Mouse (Mus musculus) ES-Bruce4 (cell line): Measurements from ENCODE around the gene Astn2. TPM values are rescaled to one million over a fixed set of nuclear protein-coding genes. Genes with fewer than 3 reads are reported as not detected.

ENCODE experiments used
- H3K27ac ChIP-seq: 2 replicates; pipeline ENCODE4 v1.5.1; 2012; ENCODE audit warnings: low read length, inconsistent platforms; ENCODE audit not compliant: insufficient read depth
- H3K27me3 ChIP-seq: 2 replicates; pipeline ENCODE4 v1.6.1; 2012; ENCODE audit warnings: mild to moderate bottlenecking, low read length, inconsistent platforms; ENCODE audit not compliant: control insufficient read depth, poor library complexity, insufficient read depth, severe bottlenecking
- H3K36me3 ChIP-seq: 2 replicates; pipeline ENCODE4 v1.6.1; 2012; ENCODE audit warnings: inconsistent platforms, mild to moderate bottlenecking, low read length, moderate library complexity; ENCODE audit not compliant: control insufficient read depth, poor library complexity, insufficient read depth, severe bottlenecking
- H3K4me1 ChIP-seq: one replicate; pipeline ENCODE4 v1.8.1; 2011; ENCODE audit warnings: low read length; ENCODE audit not compliant: control insufficient read depth, insufficient read depth
- H3K4me3 ChIP-seq: 2 replicates; pipeline ENCODE4 v1.5.1; 2011; ENCODE audit warnings: low read depth, mild to moderate bottlenecking, low read length
- H3K9ac ChIP-seq: 2 replicates; pipeline ENCODE4 v1.6.1; 2012; ENCODE audit warnings: low read depth, mild to moderate bottlenecking, inconsistent platforms; ENCODE audit not compliant: poor library complexity, severe bottlenecking
- H3K9me3 ChIP-seq: replicated peaks from 2 replicates; pipeline ENCODE4 v1.6.1; 2012; ENCODE audit warnings: mild to moderate bottlenecking, low read length, inconsistent platforms; ENCODE audit not compliant: control insufficient read depth, poor library complexity, insufficient read depth, severe bottlenecking
- CTCF ChIP-seq: IDR thresholded peaks from one replicate; pipeline ENCODE4 v1.8.1; 2011; ENCODE audit warnings: low read depth, low read length
- EP300 ChIP-seq: IDR thresholded peaks from 2 replicates; pipeline ENCODE4 v1.6.1; 2011; ENCODE audit warnings: low read depth, low read length; ENCODE audit not compliant: insufficient read depth
- POLR2A ChIP-seq: IDR thresholded peaks from one replicate; pipeline ENCODE4 v1.8.1; 2011; ENCODE audit warnings: low read length; ENCODE audit not compliant: insufficient read depth
- polyA plus RNA-seq: library from polyadenylated mRNA; stranded (reverse); fragments of >200 nt; gene quantifications from 2 replicates; pipeline ENCODE4 v1.2.4, GENCODE M21; 2011; ENCODE audit warnings: low read depth; ENCODE audit not compliant: missing spikeins, insufficient read depth, insufficient read length

The Astn2 gene
- polyA plus RNA-seq, 1 experiment, result not detected

DNA sequence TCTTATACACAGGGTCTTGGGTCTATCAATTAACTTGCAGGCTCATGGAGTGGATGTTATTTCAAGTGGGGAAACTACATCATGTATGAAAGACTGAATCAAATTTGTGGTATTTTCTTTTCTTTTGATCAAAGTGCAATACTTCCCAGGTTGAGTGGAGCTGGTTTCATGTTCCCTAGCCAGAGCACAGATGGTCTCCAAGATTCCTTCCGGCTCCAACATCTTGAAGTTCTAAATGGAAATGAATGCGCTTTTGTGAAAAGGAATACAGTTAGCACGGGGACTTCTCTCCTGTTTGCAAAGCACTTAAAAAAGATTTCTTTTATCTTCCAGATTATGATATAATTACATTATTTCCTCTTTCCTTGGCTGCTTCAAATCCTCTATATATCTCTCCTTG is 278.2 kb downstream of the Astn2 start:
- H3K36me3 ChIP-seq, result no peaks in the 10 kb centered on the region
- H3K27ac ChIP-seq, result no peak overlapping the region
- TF ChIP-seq EP300, result no peak
- TF ChIP-seq POLR2A, result no peak
- TF ChIP-seq CTCF, result no peak

DNA sequence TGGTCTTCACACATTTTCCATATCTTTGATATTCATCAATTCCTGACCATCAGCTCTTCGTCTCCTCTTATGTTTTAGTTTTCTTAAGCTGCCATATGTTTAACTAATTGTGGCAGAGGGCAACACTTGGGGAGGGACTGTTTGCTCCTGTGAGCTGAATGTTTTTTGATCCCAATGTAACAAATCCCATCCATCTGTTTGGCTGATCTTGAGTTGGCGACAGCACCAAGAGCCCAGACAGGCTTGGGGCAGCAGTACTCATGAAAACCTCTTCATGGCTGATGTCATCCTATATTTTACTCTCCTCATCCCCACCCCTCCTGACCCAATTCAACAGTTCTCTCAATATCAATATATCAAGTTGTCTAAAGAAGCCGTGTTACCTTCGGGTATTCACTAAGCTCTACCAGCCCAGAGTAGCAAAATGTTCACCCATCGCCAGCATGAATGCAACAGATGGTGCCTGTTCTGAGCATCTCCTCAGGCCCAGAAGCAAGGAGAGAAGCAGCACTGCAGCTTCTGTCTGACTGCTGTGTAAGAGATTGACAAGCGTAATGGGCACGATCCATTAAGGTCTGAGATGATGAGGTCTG is 281.5 kb downstream of the Astn2 start:
- TF ChIP-seq POLR2A (no peak), CTCF (no peak), EP300 (no peak)

More for the DNA sequence above, 278.2 kb downstream of the Astn2 start:
- no peaks in the 10 kb centered on the region for H3K9me3 ChIP-seq
- H3K9ac ChIP-seq, result no peak overlapping the region
- no peaks in the 10 kb centered on the region for H3K27me3 ChIP-seq
- no peak overlapping the region for H3K4me3 ChIP-seq
- no peaks in the 10 kb centered on the region for H3K4me1 ChIP-seq

DNA sequence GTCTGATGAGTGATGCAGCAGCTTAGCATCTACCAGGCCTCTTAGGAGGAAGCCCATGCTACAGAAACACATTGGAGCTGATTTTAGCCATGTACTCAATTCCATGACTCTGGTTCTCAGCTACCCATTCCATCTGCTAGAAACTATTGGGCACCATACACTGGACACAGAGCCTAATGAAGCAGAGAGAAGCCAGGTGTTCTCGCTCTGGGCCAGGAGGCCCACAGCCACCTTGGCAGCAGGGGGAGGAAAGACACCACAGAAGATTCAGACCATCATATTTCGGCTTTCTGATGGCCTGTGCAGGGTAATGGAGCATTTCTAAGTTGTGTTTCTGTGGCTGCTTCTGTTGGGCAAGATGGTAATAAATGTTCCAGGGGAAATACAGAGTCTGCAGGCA is 290.2 kb downstream of the Astn2 start:
- H3K9ac ChIP-seq, result no peak overlapping the region
- H3K36me3 ChIP-seq, result no peaks in the 10 kb centered on the region
- TF ChIP-seq POLR2A (no peak), CTCF (no peak), EP300 (no peak)
- no peak overlapping the region for H3K27ac ChIP-seq
- no peaks in the 10 kb centered on the region for H3K27me3 ChIP-seq
- H3K4me1 ChIP-seq, result no peaks in the 10 kb centered on the region
- no peak overlapping the region for H3K4me3 ChIP-seq
- no peaks in the 10 kb centered on the region for H3K9me3 ChIP-seq

More for the DNA sequence above, 281.5 kb downstream of the Astn2 start:
- no peaks in the 10 kb centered on the region for H3K4me1 ChIP-seq
- no peak overlapping the region for H3K4me3 ChIP-seq
- no peak overlapping the region for H3K9ac ChIP-seq
- H3K9me3 ChIP-seq, result no peaks in the 10 kb centered on the region
- no peak overlapping the region for H3K27ac ChIP-seq
- no peaks in the 10 kb centered on the region for H3K36me3 ChIP-seq
- H3K27me3 ChIP-seq, result no peaks in the 10 kb centered on the region

DNA sequence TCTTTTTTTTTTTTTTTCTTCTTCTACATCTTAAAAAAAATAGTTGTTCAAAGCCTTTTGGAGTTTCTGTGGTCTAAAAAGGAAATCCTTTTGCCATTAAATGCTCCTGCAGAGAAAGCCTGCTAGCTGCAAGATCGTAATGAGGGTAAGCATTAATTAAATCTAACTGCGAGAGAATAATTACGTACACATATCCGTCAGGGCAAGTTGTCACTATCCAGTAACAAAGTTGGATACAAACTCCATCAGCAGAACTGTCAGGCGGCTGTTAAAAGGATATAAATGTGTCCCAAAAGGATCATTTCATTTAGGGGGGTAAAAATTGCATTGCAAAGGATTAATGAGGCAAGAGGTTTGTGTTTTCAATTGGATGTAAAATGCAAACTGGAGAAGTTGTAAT is 302.4 kb downstream of the Astn2 start:
- H3K9ac ChIP-seq, result no peak overlapping the region
- no peak for TF ChIP-seq CTCF
- no peak for TF ChIP-seq POLR2A
- no peak for TF ChIP-seq EP300

DNA sequence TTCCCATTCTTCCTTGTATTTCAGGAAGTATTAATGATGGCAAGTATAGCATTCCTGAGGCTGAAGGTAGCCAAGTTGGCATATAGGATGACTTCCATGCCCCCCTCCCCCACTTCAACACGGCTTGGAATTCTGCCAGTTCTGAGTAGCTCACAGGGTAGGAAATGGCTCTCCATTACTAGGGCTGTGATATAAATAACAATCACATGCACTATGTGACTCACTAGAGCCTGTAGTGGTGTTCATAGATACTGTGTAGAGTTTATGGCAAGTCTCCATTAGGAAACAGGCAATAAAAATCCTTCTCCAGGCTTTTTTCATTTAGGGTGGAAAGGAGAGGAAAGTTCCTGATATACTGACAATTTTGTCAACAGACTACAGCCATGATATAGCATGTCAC is 306.8 kb downstream of the Astn2 start:
- H3K27ac ChIP-seq, result no peak overlapping the region
- H3K4me3 ChIP-seq, result no peak overlapping the region

More for the DNA sequence above, 302.4 kb downstream of the Astn2 start:
- Histone ChIP-seq H3K36me3 (no peaks in the 10 kb centered on the region), H3K27ac (no peak overlapping the region), H3K4me3 (no peak overlapping the region), H3K4me1 (no peaks in the 10 kb centered on the region), H3K27me3 (no peaks in the 10 kb centered on the region), H3K9me3 (no peaks in the 10 kb centered on the region)

DNA sequence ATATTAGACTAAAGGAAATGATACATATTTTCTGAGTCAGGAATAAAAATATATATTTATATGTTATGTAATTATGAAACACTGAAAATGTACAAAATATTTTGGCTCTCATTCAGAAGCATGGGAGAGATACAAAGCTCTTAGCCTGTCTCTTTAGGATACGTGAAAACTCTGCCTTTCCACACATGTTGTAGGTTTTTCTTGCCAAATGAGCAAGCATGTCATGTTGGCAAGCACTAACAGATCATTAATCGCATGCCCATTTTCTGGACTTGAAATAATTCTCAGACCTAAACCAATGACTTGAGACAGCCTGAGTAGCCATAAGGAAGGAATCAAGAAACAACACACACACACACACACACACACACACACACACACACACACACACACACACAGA is 308.3 kb downstream of the Astn2 start:
- no peak overlapping the region for H3K4me3 ChIP-seq
- H3K4me1 ChIP-seq, result no peaks in the 10 kb centered on the region
- TF ChIP-seq CTCF, result no peak
- no peak for TF ChIP-seq POLR2A
- no peak for TF ChIP-seq EP300
- no peak overlapping the region for H3K9ac ChIP-seq
- no peak overlapping the region for H3K27ac ChIP-seq
- no peaks in the 10 kb centered on the region for H3K9me3 ChIP-seq
- no peaks in the 10 kb centered on the region for H3K36me3 ChIP-seq
- no peaks in the 10 kb centered on the region for H3K27me3 ChIP-seq

More for the DNA sequence above, 306.8 kb downstream of the Astn2 start:
- H3K36me3 ChIP-seq, result no peaks in the 10 kb centered on the region
- TF ChIP-seq EP300 (no peak), CTCF (no peak), POLR2A (no peak)
- H3K27me3 ChIP-seq, result no peaks in the 10 kb centered on the region
- H3K4me1 ChIP-seq, result no peaks in the 10 kb centered on the region
- no peak overlapping the region for H3K9ac ChIP-seq
- no peaks in the 10 kb centered on the region for H3K9me3 ChIP-seq
